Mouse (Mus musculus) MEL (cell line): ENCODE results near the gene Sag.

Experiments
- BHLHE40 ChIP-seq: IDR thresholded peaks from 2 replicates; pipeline ENCODE4 v1.6.1; 2012; ENCODE audit warnings: low read depth, mild to moderate bottlenecking, inconsistent platforms, low read length, improper control_type of control experiment, borderline replicate concordance
- CHD1 ChIP-seq: IDR thresholded peaks from 2 replicates; pipeline ENCODE4 v1.6.1; 2012; ENCODE audit warnings: low read depth, mild to moderate bottlenecking, inconsistent platforms, low read length, improper control_type of control experiment
- CTCF ChIP-seq, 3 experiments: IDR thresholded peaks in 2 of 3; conservative IDR thresholded peaks in 1 of 3; 2 replicates each; pipeline ENCODE4 v1.5.1; 2011 to 2012; ENCODE audit warnings: low read length in 3 of 3, low read depth in 2 of 3, mild to moderate bottlenecking in 2 of 3, improper control_type of control experiment in 1 of 3, inconsistent platforms in 1 of 3, mixed read lengths in 1 of 3, moderate library complexity in 1 of 3; ENCODE audit not compliant: control insufficient read depth in 1 of 3, insufficient read depth in 1 of 3, poor library complexity in 1 of 3, severe bottlenecking in 1 of 3
- GATA1 ChIP-seq: IDR thresholded peaks from 2 replicates; pipeline ENCODE4 v1.6.1; 2011; ENCODE audit warnings: low read depth, low read length, improper control_type of control experiment
- JUND ChIP-seq: IDR thresholded peaks from 2 replicates; pipeline ENCODE4 v1.6.1; 2011; ENCODE audit warnings: low read depth, mild to moderate bottlenecking, improper control_type of control experiment, low read length
- MAZ ChIP-seq: IDR thresholded peaks from 2 replicates; pipeline ENCODE4 v1.6.1; 2012; ENCODE audit warnings: low read depth, mild to moderate bottlenecking, inconsistent platforms, low read length, improper control_type of control experiment
- NRF1 ChIP-seq: IDR thresholded peaks from 2 replicates; pipeline ENCODE4 v1.6.1; 2014; ENCODE audit warnings: low read depth, mild to moderate bottlenecking, inconsistent platforms, low read length, improper control_type of control experiment, moderate library complexity; ENCODE audit not compliant: poor library complexity, insufficient read depth, severe bottlenecking
- POLR2A ChIP-seq, 2 experiments: IDR thresholded peaks; 2 replicates each; pipeline ENCODE4 v1.6.1; 2011 to 2012; ENCODE audit warnings: low read length in 2 of 2, mild to moderate bottlenecking in 2 of 2, control low read depth in 1 of 2, improper control_type of control experiment in 1 of 2, low read depth in 1 of 2, moderate library complexity in 1 of 2; ENCODE audit not compliant: control insufficient read depth in 1 of 2, insufficient read depth in 1 of 2, poor library complexity in 1 of 2
- POLR2AphosphoS2 ChIP-seq: IDR thresholded peaks from 2 replicates; pipeline ENCODE4 v1.6.1; 2011; ENCODE audit warnings: low read length, improper control_type of control experiment
- POLR2AphosphoS5 ChIP-seq: IDR thresholded peaks from 2 replicates; pipeline ENCODE4 v1.6.1; 2012; ENCODE audit warnings: low read depth, borderline replicate concordance, mild to moderate bottlenecking, inconsistent platforms, low read length, moderate library complexity, mixed read lengths
- RAD21 ChIP-seq: IDR thresholded peaks from 2 replicates; pipeline ENCODE4 v1.6.1; 2011; ENCODE audit warnings: mild to moderate bottlenecking, low read depth, low read length, improper control_type of control experiment
- TAL1 ChIP-seq: IDR thresholded peaks from 2 replicates; pipeline ENCODE4 v1.6.1; 2012; ENCODE audit warnings: mild to moderate bottlenecking, inconsistent platforms, low read length, moderate library complexity, mixed read lengths
- USF2 ChIP-seq, 2 experiments: IDR thresholded peaks; 2 replicates each; pipeline ENCODE4 v1.6.1; 2011 to 2012; ENCODE audit warnings: improper control_type of control experiment in 2 of 2, low read length in 2 of 2, borderline replicate concordance in 1 of 2, inconsistent platforms in 1 of 2, low read depth in 1 of 2, mild to moderate bottlenecking in 1 of 2; ENCODE audit not compliant: insufficient read depth in 1 of 2
- ZNF384 ChIP-seq: IDR thresholded peaks from 2 replicates; pipeline ENCODE4 v1.6.1; 2012; ENCODE audit warnings: low read depth, mild to moderate bottlenecking, inconsistent platforms, low read length, improper control_type of control experiment

DNA sequence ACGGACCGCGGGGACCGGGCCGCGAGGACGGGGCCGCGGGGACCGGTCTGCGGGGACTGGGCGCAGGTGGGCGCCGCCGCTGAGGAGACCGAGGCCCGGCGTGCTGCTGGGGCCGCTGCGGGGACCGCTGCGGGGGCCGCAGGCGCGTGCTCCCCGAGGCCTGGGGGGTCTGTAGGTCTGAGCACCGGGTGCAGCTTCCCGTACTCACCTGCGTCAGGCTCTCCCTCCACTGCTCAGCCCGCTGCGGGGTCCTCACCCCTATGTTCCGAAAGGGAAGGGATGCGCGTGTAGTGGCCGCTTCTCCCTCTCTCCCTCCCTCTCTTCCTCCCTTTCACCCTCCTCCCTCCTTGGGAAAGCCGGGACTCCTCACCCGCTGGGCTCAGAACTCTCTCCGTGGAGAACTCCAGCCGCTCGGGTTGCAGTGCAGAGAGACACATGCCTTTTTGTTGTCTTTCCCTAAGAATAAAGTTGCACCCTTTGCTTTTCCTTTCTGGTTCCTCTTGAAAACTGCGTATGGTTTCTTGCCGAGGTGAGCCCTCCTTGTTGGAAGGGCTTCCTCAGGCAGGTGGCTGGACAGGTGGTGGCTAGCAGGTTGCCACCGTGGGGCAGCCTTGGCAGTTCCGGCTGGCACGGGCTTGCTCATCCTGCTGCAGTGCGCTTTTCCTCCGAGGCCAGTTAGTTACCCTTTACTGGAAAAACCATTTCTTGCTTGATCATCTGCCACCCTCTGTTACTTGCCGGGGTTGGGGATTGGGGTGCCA, 50.3 kb downstream of the Sag start:
- TF ChIP-seq POLR2A (IDR thresholded peaks at IDR 0.05; ENCODE audit: control insufficient read depth in 1 of 2, insufficient read depth in 1 of 2, low read depth in 1 of 2, low read length in 2 of 2, poor library complexity in 1 of 2) (no peak), CTCF (IDR thresholded peaks at IDR 0.05 in 2 of 3, conservative IDR thresholded peaks at IDR 0.05 in 1 of 3; ENCODE audit: control insufficient read depth in 1 of 3, insufficient read depth in 1 of 3, low read depth in 2 of 3, low read length in 3 of 3, poor library complexity in 1 of 3, severe bottlenecking in 1 of 3) (no peak), JUND (no peak), MAZ (no peak), POLR2AphosphoS2 (no peak), RAD21 (no peak), GATA1 (no peak), USF2 (IDR thresholded peaks at IDR 0.05; ENCODE audit: borderline replicate concordance in 1 of 2, insufficient read depth in 1 of 2, low read depth in 1 of 2, low read length in 2 of 2) (no peak), ZNF384 (no peak), CHD1 (no peak), POLR2AphosphoS5 (no peak), BHLHE40 (no peak), NRF1 (no peak), TAL1 (no peak)
